Mouse (Mus musculus) layer of hippocampus, adult 8-10 months (tissue): ENCODE results near the gene Cwc22. TPM values are rescaled to one million over a fixed set of nuclear protein-coding genes. Genes with fewer than 3 reads are reported as not detected.

Source experiments
- DNase-seq, 2 experiments: peaks; one replicate each; pipeline ENCODE4 v3.0.0; 2022; ENCODE audit warnings: low spot score in 2 of 2
- total RNA-seq, 4 experiments: library from RNA; stranded (reverse); gene quantifications; 2 replicates each; pipeline ENCODE4 v1.2.4; 2022

Gene Cwc22
- total RNA-seq, 4 experiments from 2014 or later: 27.1 to 41.8 (median 32.2) TPM

DNA sequence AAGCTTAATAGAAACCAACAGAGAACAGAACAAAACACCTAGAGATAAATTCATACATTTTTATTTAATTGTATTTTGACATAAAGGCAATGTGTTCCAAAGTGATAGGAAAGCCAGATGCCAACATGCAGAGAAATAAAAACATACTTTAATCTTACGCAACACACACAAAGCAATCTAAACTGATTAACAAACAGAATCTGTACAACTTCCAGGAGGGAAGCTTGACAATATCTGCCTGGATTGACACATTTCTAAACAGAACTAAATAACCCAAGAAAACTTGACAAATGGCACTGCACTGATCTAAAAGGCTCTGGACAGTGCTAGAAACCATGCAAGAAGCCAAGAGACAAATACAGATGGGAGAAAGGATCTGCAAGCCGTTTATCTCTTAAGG lies 20.2 kb downstream of the Cwc22 start:
- no peak for DNase-seq

DNA sequence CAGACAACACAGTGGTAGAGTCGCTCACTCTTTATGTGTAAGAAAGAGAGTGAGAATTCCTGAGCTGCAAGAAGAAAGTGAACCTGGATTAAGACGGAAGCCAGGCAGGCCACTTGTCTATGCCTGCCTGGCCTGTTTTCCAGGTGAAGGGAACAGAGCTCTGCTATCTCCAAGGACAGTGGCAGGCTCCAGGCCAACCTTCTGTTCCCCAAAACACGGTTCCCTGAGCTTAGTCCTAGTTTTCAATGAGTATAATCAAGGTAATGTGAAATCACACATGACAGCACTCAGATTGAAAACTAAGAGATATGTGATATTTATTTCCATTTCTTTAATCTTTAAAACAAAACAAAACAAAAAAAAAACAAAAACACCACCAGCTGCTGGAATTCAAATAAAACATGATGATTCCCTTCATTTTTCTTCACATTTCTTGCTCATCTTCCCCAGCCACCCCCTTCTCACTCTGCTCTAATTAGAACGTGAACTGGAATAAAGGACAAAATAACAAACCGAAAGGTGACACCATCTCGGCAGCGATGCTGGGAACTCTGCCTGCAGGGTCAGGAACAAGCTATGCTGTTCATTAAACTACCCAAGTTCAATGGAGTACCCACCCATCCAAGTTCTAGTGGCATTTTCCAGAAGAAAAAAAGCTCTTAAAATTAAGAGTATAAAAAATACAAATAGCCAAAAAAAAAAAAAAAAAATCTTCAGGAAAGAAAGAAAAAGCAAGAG lies 20.8 kb downstream of the Cwc22 start:
- no peak for DNase-seq

- no peak for DNase-seq
Observed at GRCm38 (mm10) chr2:77924003-77924402, 22.2 kb downstream of the Cwc22 start.

DNA sequence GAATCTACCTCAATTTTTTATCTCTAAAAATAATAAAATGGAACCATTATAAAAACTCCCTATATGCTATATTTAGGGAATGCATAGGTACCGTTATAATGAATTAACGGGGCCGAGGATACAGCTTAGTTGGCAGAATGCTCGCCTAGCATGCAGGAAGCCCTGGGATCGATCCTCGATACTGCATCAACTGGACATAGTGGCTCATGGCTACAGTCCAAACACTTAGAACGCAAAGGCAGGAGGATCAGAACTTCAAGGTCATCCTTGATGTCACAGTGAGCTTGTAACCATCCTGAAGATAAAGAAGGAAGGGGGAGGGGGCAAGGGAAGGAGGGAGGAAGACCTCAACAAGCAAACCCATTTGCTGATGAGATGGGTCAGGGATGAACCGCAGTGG lies 23.0 kb downstream of the Cwc22 start:
- no peak for DNase-seq

DNA sequence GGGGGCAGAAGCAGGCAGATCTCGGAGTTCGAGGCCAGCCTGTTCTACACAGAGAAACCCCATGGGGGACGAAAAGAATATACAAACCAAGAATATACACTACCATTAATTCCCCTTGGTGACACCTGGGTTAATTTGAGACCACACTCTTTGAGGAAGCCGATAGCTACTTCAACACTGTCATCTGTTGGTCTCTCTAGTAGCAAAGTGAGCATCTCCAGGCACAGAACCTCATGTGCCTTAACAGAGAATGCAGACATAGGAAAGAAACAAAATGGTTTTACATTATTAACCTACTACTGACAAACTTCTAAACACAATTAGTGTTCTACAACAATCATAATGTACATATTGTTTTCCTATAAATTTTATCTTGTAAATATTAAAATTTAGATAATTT lies 24.9 kb downstream of the Cwc22 start:
- no peak for DNase-seq

GRCm38 (mm10) chr2:77920621-77921020 lies 25.6 kb downstream of the Cwc22 start:
- DNase-seq: no peak

DNA sequence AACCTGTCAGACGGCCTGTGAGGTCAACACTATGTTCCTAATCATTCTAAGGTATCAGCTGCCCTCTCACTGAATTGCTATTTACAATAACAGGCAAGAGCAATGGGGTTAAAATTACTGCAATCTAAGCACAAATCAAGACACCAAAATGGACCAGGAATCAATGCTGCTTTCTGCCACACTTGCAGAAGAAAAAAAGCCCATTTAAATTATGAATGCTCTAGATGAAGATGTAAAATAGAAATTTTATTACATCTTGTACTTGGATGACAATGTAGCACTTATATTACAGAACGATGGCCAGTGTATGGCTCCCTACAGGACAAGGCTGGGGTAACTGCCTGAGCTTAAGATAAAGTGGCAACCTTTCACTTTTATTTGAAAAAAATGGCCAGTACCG lies 27.7 kb downstream of the Cwc22 start:
- DNase-seq: no peak

DNA sequence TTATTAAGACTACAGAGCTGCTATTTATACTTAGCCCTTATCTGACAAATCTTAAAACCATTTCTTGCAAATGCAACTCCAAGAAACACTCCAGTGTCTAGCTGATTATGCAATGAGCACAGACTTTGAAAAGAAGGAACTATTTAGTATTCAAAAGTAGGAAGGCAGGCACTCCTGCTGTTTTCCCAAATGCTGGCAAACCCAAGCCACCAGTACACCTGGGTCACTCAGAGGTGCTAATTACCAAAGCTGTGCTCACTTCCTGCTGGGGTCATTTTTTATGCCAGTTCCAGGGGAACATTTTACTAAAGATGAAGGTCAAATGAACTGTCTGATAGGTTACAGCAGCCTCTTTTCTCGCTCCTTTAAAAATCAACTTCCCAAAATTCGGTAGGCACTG lies 28.2 kb downstream of the Cwc22 start:
- no peak for DNase-seq

DNA sequence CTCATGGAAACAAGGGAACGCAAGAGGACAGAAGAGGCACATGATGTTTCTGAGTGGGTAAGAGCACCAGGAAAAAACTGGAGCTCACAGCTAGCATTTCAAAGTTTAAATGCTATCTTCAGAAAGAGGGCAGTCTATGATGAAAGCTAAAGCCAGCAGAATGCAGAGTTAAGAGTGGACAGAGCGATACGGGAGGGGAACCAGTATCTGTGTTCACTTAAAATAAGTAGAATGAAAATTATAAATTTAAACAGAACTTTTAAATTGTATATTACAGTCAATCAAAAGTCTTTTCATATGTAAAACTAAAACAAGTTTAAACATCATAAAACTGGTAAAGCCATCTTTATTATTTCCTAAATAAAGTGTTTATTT lies 28.8 kb downstream of the Cwc22 start:
- no peak for DNase-seq

DNA sequence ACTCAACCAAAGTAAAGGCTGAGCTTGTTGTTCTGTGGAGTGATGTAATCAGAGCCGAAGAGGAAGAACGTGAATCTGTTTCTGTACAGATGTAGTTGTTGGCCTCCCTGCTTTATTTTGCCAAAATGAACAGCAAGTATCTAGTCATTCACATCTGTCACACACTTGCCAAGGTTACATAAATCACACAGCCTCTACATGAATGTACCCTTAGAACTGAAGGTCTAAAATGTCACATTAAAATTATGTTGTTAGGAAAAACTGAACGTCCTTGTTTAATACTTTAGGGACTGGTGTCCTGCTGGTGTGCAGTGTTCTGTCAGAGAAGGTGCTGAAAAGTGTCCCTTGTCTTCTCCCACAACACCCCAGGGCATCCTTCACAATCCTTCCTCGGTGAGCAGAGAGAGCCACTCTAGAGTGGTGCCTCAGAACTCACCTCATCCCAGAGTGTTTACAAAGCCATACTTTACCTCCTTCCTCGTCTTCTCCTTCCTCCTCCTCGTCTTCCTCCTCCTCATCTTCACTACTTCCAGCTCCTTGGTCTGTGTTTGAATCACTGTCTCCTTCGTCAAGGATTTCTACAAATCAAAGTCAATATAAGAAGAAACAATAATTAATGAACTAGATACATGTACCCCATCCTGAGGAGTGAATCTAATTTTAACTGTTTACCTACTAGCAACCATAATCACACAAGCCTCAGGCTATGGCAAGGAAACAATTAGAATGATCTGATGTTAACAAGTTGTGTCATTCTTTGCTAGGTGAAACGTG lies 29.4 kb downstream of the Cwc22 start:
- no peak for DNase-seq

- DNase-seq: no peak
Observed at GRCm38 (mm10) chr2:77915187-77915586, 31.0 kb downstream of the Cwc22 start.

GRCm38 (mm10) chr2:77913628-77914027 lies 32.5 kb downstream of the Cwc22 start:
- no peak for DNase-seq

DNA sequence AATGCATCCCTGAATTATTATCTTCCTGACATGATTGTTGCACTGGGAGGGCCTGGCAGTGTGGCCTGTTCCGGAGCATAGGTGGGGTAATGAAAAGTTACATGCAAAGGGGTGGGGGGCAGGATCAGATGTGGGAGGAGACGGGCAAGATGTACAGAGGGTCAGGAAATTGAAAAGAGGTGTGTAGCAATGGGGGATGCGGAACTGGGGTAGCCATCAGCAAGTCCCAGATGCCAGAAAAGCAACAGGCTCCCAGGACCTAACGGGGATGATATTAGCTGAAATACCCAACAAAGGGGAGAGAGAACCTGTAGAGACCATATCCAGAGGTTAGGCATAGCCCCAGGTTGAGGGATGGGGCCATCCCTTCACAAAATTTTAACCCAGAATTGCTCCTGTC lies 34.0 kb downstream of the Cwc22 start:
- no peak for DNase-seq

DNA sequence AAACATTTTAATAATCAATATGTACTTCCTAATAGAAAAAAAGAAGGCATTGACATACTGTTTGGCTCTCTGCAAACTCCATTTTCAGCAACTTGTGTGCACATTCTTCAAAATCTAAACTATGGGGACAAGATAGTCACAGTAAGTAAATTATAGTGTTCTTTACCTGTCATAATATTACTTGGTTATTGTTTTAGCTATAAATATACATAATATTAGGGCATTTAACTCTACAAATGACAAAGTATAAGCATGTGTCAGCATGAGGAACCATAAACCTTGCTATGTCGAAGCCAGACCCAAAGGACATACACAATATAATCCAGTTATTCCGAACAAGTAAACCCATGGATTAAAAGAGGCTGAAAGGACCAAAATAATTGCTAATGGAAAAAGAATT lies 34.7 kb downstream of the Cwc22 start:
- DNase-seq: no peak

DNA sequence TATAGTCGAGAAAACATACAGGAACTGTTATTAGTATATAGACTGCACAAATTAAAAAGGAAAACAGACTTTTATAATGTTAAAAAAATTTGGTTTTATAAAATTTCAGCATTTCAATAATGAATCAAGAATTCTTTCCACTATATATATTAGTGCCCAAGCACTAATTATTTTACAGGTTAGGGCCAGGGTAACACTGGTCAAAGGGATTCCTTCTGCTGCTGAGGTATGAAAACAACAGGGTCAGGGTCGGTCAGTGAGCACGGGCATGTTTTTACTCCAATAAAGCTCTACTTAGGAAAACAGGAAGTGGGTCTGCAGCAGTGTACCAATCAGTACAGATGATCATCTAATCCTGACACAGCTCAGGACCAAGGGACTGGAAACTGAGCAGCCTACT lies 36.0 kb downstream of the Cwc22 start:
- DNase-seq: no peak

- no peak for DNase-seq
Observed at GRCm38 (mm10) chr2:77907164-77907563, 39.0 kb downstream of the Cwc22 start.

DNA sequence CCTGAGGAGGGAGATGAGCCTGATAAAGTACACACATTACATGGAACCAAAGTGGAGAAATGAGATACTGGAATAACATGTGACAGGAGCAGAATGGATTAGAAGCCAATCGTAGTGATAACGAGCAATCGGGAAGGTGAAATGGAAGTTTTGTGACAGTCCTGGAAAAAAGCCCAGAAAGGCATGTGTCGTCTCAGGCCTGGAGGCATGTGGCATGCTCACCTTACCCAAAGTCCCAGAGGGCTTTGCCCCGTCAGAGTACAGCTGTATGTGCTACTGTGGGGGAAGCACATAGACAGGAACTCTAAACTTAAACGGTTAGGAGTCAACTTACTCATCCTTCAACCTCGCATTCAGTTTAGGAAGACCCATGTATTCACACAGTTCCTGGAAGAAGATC lies 41.2 kb downstream of the Cwc22 start:
- DNase-seq: no peak

DNA sequence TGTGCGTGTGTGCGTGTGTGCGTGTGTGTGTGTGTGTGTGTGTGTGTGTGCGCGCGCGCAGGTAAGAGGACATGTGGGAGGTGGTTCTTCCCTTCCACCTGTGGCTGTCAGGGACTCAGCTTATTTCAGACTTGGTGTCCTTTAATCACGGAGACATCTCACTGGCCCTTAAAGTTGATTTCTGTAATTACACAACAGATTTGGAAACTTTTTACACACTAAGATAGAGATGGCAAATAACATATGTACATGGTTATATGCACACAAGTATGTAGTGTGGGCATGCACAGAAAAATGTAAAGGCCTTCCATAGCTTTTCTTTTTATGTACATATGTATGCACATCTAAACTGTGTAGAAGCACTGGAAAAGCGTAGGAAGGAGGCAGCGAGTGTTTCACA lies 41.7 kb downstream of the Cwc22 start:
- DNase-seq: no peak

GRCm38 (mm10) chr2:77903979-77904378 lies 42.2 kb downstream of the Cwc22 start:
- no peak for DNase-seq

DNA sequence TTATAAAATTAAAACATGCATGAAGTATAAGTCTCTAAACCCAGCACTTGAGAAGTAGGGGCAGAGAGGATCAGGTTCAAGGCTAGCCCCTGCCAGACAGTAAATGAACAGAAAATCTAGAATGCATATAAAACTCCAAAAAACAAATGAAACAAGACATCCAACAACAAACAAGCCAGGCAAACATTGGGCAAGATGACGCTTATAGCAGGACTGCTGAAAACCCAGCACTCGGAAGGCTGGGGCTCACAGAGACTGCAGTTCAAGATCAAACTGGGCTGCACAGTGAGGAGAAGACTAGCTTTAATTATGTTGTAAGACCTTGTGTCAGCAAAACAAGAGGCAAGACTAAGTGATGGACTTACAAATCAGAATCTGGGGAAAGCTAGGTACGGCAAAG lies 43.1 kb downstream of the Cwc22 start:
- DNase-seq: no peak

GRCm38 (mm10) chr2:77901269-77901668 lies 44.9 kb downstream of the Cwc22 start:
- DNase-seq: no peak

GRCm38 (mm10) chr2:77900741-77901140 lies 45.4 kb downstream of the Cwc22 start:
- no peak for DNase-seq

- DNase-seq: no peak
Observed at GRCm38 (mm10) chr2:77900111-77900510, 46.1 kb downstream of the Cwc22 start.
